Mouse (Mus musculus) embryonic facial prominence, embryonic 15.5 days (tissue): ENCODE data around the gene Krt13. TPM values are rescaled to one million over a fixed set of nuclear protein-coding genes. Genes with fewer than 3 reads are reported as not detected.
A peak's percentile ranks its signal among the peaks of the same experiment; 100 is the strongest.

Experiments used
- ATAC-seq: fragments of 200-750 bp; cut with Nextera tagmentation; 2 replicates; pipeline ENCODE4 v1.8.0; 2017; ENCODE audit warnings: low read depth, moderate TSS enrichment; ENCODE audit not compliant: insufficient number of reproducible peaks, low FRiP score, low TSS enrichment
- H3K27ac ChIP-seq: fragments of 300-500 bp; sonication (generic); replicated peaks from 2 replicates; pipeline ENCODE4 v1.5.1; 2015; ENCODE audit warnings: mild to moderate bottlenecking, inconsistent platforms
- H3K27me3 ChIP-seq: fragments of 300-500 bp; sonication (generic); 2 replicates; pipeline ENCODE4 v1.6.1; 2015; ENCODE audit warnings: inconsistent platforms
- H3K36me3 ChIP-seq: fragments of 300-500 bp; sonication (generic); 2 replicates; pipeline ENCODE4 v1.6.1; 2015; ENCODE audit warnings: mild to moderate bottlenecking, inconsistent platforms
- H3K4me1 ChIP-seq: fragments of 300-500 bp; sonication (generic); 2 replicates; pipeline ENCODE4 v1.6.1; 2015; ENCODE audit warnings: inconsistent platforms
- H3K4me2 ChIP-seq: fragments of 300-500 bp; sonication (generic); replicated peaks from 2 replicates; pipeline ENCODE4 v1.6.1; 2015; ENCODE audit warnings: mild to moderate bottlenecking, inconsistent platforms
- H3K4me3 ChIP-seq: fragments of 300-500 bp; sonication (generic); replicated peaks from 2 replicates; pipeline ENCODE4 v1.5.1; 2015; ENCODE audit warnings: mild to moderate bottlenecking, inconsistent platforms
- H3K9ac ChIP-seq: fragments of 300-500 bp; sonication (generic); 2 replicates; pipeline ENCODE4 v1.6.1; 2015; ENCODE audit warnings: inconsistent platforms
- H3K9me3 ChIP-seq: fragments of 300-500 bp; sonication (generic); replicated peaks from 2 replicates; pipeline ENCODE4 v1.6.1; 2016; ENCODE audit warnings: inconsistent platforms
- WGBS: fragments of 180-500 bp; shearing (Covaris S2); methylation state at CpG from one replicate; pipeline ENCODE4 v1.1.7; 2015; 5-methylcytosine and 5-hydroxymethylcytosine counted together
- polyA plus RNA-seq: library from polyadenylated mRNA; unstranded; fragments of >200 nt; fragmentation: Nextera tagmentation; extraction: Ambion mirVana; gene quantifications from 2 replicates; pipeline ENCODE4 v1.2.1, GENCODE M21; 2015

The Krt13 gene
- polyA plus RNA-seq, 1 experiment from 2014 or later, result 155 TPM

- peaks cover 13% of the 10 kb centered on the region; the same call in 1 of the 2 replicates for H3K4me1 ChIP-seq
- WGBS, result 2% methylated on average over 13 of the region's 13 CpGs
- peak overlapping the region; percentile 34 for H3K4me3 ChIP-seq
- no peak for ATAC-seq
- H3K9ac ChIP-seq, result no peak overlapping the region
- no peaks in the 10 kb centered on the region for H3K36me3 ChIP-seq
- H3K27ac ChIP-seq, result 0 out of 2 replicates have a peak overlapping the region, but pooled peaks have one; percentile 22
- peak overlapping the region; percentile 48 for H3K4me2 ChIP-seq
- peaks cover 33% of the 10 kb centered on the region for H3K27me3 ChIP-seq
- H3K9me3 ChIP-seq, result no peaks in the 10 kb centered on the region
Observed at GRCm38 (mm10) chr11:100145858-100146560, 24.6 kb upstream of the Krt13 start.

GRCm38 (mm10) chr11:100145104-100145503 is 23.7 kb upstream of the Krt13 start:
- no peaks in the 10 kb centered on the region for H3K36me3 ChIP-seq
- peak overlapping the region; percentile 48 for H3K4me2 ChIP-seq
- peak overlapping the region; percentile 34 for H3K4me3 ChIP-seq
- ATAC-seq, result no peak
- no peaks in the 10 kb centered on the region for H3K9me3 ChIP-seq
- H3K9ac ChIP-seq, result no peak overlapping the region
- 0 out of 2 replicates have a peak overlapping the region, but pooled peaks have one; percentile 22 for H3K27ac ChIP-seq
- peaks cover 33% of the 10 kb centered on the region for H3K27me3 ChIP-seq
- WGBS, result under 1% methylated on average over 20 of the region's 20 CpGs
- peaks cover 13% of the 10 kb centered on the region; the same call in 1 of the 2 replicates for H3K4me1 ChIP-seq

GRCm38 (mm10) chr11:100140966-100141365 is 19.6 kb upstream of the Krt13 start:
- WGBS, result 79% methylated on average over 21 of the region's 21 CpGs
- no peak for ATAC-seq
- Histone ChIP-seq H3K9ac (no peak overlapping the region), H3K27me3 (peaks cover 23% of the 10 kb centered on the region), H3K9me3 (no peaks in the 10 kb centered on the region), H3K4me2 (no peak overlapping the region), H3K36me3 (no peaks in the 10 kb centered on the region), H3K27ac (no peak overlapping the region), H3K4me3 (no peak overlapping the region), H3K4me1 (peaks cover 26% of the 10 kb centered on the region; the same call in 1 of the 2 replicates)

GRCm38 (mm10) chr11:100139391-100139790 is 18.0 kb upstream of the Krt13 start:
- Histone ChIP-seq H3K27ac (peak overlapping the region; percentile 44; the same call in 1 of the 2 replicates), H3K4me3 (no peak overlapping the region), H3K36me3 (no peaks in the 10 kb centered on the region)

GRCm38 (mm10) chr11:100138809-100139208 is 17.4 kb upstream of the Krt13 start:
- Histone ChIP-seq H3K4me1 (peaks cover 16% of the 10 kb centered on the region; the same call in 1 of the 2 replicates), H3K4me2 (no peak overlapping the region), H3K27me3 (peaks cover 1% of the 10 kb centered on the region; the same call in 1 of the 2 replicates), H3K9me3 (no peaks in the 10 kb centered on the region), H3K36me3 (no peaks in the 10 kb centered on the region), H3K9ac (no peak overlapping the region), H3K4me3 (no peak overlapping the region), H3K27ac (peak overlapping the region; percentile 44; the same call in 1 of the 2 replicates)
- 39% methylated on average over 7 of the region's 7 CpGs for WGBS
- no peak for ATAC-seq

More at GRCm38 (mm10) chr11:100139391-100139790, 18.0 kb upstream of the Krt13 start:
- Histone ChIP-seq H3K9ac (no peak overlapping the region), H3K27me3 (peaks cover 7% of the 10 kb centered on the region), H3K4me2 (no peak overlapping the region), H3K4me1 (peaks cover 16% of the 10 kb centered on the region; the same call in 1 of the 2 replicates), H3K9me3 (no peaks in the 10 kb centered on the region)
- no peak for ATAC-seq
- WGBS, result 57% methylated on average over 2 of the region's 2 CpGs

GRCm38 (mm10) chr11:100137693-100138092 is 16.3 kb upstream of the Krt13 start:
- H3K27ac ChIP-seq, result no peak overlapping the region
- no peak for ATAC-seq
- WGBS, result 43% methylated on average over 5 of the region's 5 CpGs

GRCm38 (mm10) chr11:100136559-100136958 is 15.2 kb upstream of the Krt13 start:
- no peak for ATAC-seq
- Histone ChIP-seq H3K36me3 (no peaks in the 10 kb centered on the region), H3K9ac (no peak overlapping the region), H3K4me2 (no peak overlapping the region), H3K27ac (peak overlapping the region; percentile 22), H3K9me3 (no peaks in the 10 kb centered on the region), H3K27me3 (no peaks in the 10 kb centered on the region), H3K4me3 (no peak overlapping the region), H3K4me1 (peaks cover 16% of the 10 kb centered on the region; the same call in 1 of the 2 replicates)
- WGBS, result 41% methylated on average over 5 of the region's 5 CpGs

More at GRCm38 (mm10) chr11:100137693-100138092, 16.3 kb upstream of the Krt13 start:
- Histone ChIP-seq H3K27me3 (no peaks in the 10 kb centered on the region), H3K9me3 (no peaks in the 10 kb centered on the region), H3K9ac (no peak overlapping the region), H3K4me1 (peaks cover 16% of the 10 kb centered on the region; the same call in 1 of the 2 replicates), H3K4me2 (no peak overlapping the region), H3K4me3 (no peak overlapping the region), H3K36me3 (no peaks in the 10 kb centered on the region)

- H3K9ac ChIP-seq, result no peak within 1 kb of the TSS
- peak within 1 kb of the TSS; percentile 33 for H3K4me3 ChIP-seq
- peaks cover 16% of the 10 kb centered on the region; the same call in 1 of the 2 replicates for H3K4me1 ChIP-seq
- H3K27ac ChIP-seq, result peak within 1 kb of the TSS; percentile 22
- peak within 1 kb of the TSS; percentile 21; the same call in 1 of the 2 replicates for H3K4me2 ChIP-seq
- H3K36me3 ChIP-seq, result no peaks in the 10 kb centered on the region
- no peaks in the 10 kb centered on the region for H3K9me3 ChIP-seq
- no peaks in the 10 kb centered on the region for H3K27me3 ChIP-seq
- no peak for ATAC-seq
- WGBS, result 39% methylated on average over 7 of the region's 7 CpGs
Observed at GRCm38 (mm10) chr11:100135731-100136130, 14.4 kb upstream of the Krt13 start, which contains the start of gene Krt15. Gene Krt15, minus strand, starts transcription at chr11:100135928.

- no peak for ATAC-seq
- 64% methylated on average over 7 of the region's 7 CpGs for WGBS
- H3K36me3 ChIP-seq, result no peaks in the 10 kb centered on the region
- no peak overlapping the region for H3K9ac ChIP-seq
- no peaks in the 10 kb centered on the region for H3K4me1 ChIP-seq
- no peak overlapping the region for H3K4me3 ChIP-seq
- H3K27ac ChIP-seq, result no peak overlapping the region
- H3K4me2 ChIP-seq, result no peak overlapping the region
- no peaks in the 10 kb centered on the region for H3K9me3 ChIP-seq
- H3K27me3 ChIP-seq, result no peaks in the 10 kb centered on the region
Observed at GRCm38 (mm10) chr11:100124901-100125300, 3.5 kb upstream of the Krt13 start.

GRCm38 (mm10) chr11:100120331-100120730 is 1.0 kb downstream of the Krt13 start:
- Histone ChIP-seq H3K4me2 (no peak overlapping the region), H3K27me3 (no peaks in the 10 kb centered on the region), H3K9ac (no peak overlapping the region), H3K4me1 (no peaks in the 10 kb centered on the region), H3K36me3 (no peaks in the 10 kb centered on the region), H3K4me3 (no peak overlapping the region), H3K9me3 (no peaks in the 10 kb centered on the region), H3K27ac (no peak overlapping the region)
- no peak for ATAC-seq
- WGBS, result 86% methylated on average over 5 of the region's 5 CpGs

GRCm38 (mm10) chr11:100113742-100114029 is 7.7 kb downstream of the Krt13 start:
- H3K9ac ChIP-seq, result no peak overlapping the region
- 71% methylated on average over 2 of the region's 2 CpGs for WGBS
- H3K4me2 ChIP-seq, result no peak overlapping the region
- H3K4me3 ChIP-seq, result no peak overlapping the region
- H3K4me1 ChIP-seq, result no peaks in the 10 kb centered on the region
- H3K36me3 ChIP-seq, result no peaks in the 10 kb centered on the region
- H3K9me3 ChIP-seq, result no peaks in the 10 kb centered on the region
- no peaks in the 10 kb centered on the region for H3K27me3 ChIP-seq
- H3K27ac ChIP-seq, result no peak overlapping the region
- no peak for ATAC-seq
